Mouse (Mus musculus) cerebellum, adult 2 months (tissue): ENCODE data around the gene Bcat1. TPM values are rescaled to one million over a fixed set of nuclear protein-coding genes. Genes with fewer than 3 reads are reported as not detected.

Source experiments
- DNase-seq, 2 experiments: peaks; one replicate each; pipeline ENCODE4 v3.0.0; 2021
- H3K27ac ChIP-seq: fragments of 200-500 bp; 2 replicates; pipeline ENCODE4 v1.5.1; 2012; ENCODE audit warnings: low read length, control low read depth, inconsistent platforms; ENCODE audit not compliant: insufficient read depth
- H3K27me3 ChIP-seq: fragments of 200-500 bp; 2 replicates; pipeline ENCODE4 v1.6.1; 2012; ENCODE audit warnings: inconsistent platforms, mild to moderate bottlenecking, low read length, moderate library complexity; ENCODE audit not compliant: control insufficient read depth, insufficient read depth
- H3K4me1 ChIP-seq: fragments of 200-500 bp; 2 replicates; pipeline ENCODE4 v1.6.1; 2011; ENCODE audit warnings: low read length; ENCODE audit not compliant: control insufficient read depth, insufficient read depth
- H3K4me3 ChIP-seq: fragments of 200-500 bp; replicated peaks from 2 replicates; pipeline ENCODE3; 2011; ENCODE audit warnings: mild to moderate bottlenecking, low read depth, low read length, control low read depth; ENCODE audit not compliant: insufficient read depth
- CTCF ChIP-seq: fragments of 200-500 bp; IDR thresholded peaks from 2 replicates; pipeline ENCODE4 v1.5.1; 2011; ENCODE audit warnings: low read depth, mild to moderate bottlenecking, control low read depth, low read length, moderate library complexity, borderline replicate concordance; ENCODE audit not compliant: insufficient read depth
- POLR2A ChIP-seq: fragments of 200-500 bp; IDR thresholded peaks from 2 replicates; pipeline ENCODE4 v1.6.1; 2011; ENCODE audit warnings: low read length, control low read depth, borderline replicate concordance; ENCODE audit not compliant: insufficient read depth
- WGBS: fragments of 180-500 bp; shearing (Covaris S2); methylation state at CpG from one replicate; pipeline ENCODE4 v1.1.7; 2018; 5-methylcytosine and 5-hydroxymethylcytosine counted together
- polyA plus RNA-seq: library from polyadenylated mRNA; depleted of rRNA; stranded (reverse); fragments of >200 nt; gene quantifications from 2 replicates; pipeline ENCODE4 v1.2.3, GENCODE M21; 2012

Gene Bcat1
- polyA plus RNA-seq, 1 experiment, result 53.7 TPM

DNA sequence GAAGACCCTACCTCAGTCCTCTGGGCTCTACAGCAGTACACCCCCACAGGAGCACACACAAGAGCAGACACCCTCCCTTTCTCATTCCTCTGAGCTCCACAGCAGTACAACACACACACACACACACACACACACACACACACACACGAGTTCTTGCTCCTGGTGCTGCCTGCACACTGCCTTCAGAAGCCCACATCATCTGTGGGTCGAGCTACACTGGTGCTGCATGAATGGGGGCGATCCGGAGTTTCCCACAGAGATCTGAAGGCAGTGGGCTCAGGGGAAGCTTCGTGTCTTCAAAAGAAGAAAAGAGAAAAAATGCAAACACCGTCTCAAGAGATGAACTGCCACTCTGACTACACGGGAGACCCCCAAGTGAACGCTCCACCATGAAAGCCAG is 64.8 kb downstream of the Bcat1 start:
- no peaks in the 10 kb centered on the region for H3K27me3 ChIP-seq
- DNase-seq, result no peak
- WGBS, result 92% methylated on average over 8 of the region's 8 CpGs
- H3K4me3 ChIP-seq, result no peak overlapping the region
- no peaks in the 10 kb centered on the region for H3K4me1 ChIP-seq
- TF ChIP-seq CTCF (no peak), POLR2A (no peak)
- no peak overlapping the region for H3K27ac ChIP-seq

GRCm38 (mm10) chr6:145009859-145010818 is 65.8 kb downstream of the Bcat1 start:
- Histone ChIP-seq H3K4me3 (no peak overlapping the region), H3K4me1 (no peaks in the 10 kb centered on the region), H3K27me3 (no peaks in the 10 kb centered on the region), H3K27ac (no peak overlapping the region)
- 77% methylated on average over 8 of the region's 8 CpGs for WGBS
- peak; percentile 69 for TF ChIP-seq CTCF
- TF ChIP-seq POLR2A, result no peak
- DNase-seq, result peak; percentile 35 to 42

DNA sequence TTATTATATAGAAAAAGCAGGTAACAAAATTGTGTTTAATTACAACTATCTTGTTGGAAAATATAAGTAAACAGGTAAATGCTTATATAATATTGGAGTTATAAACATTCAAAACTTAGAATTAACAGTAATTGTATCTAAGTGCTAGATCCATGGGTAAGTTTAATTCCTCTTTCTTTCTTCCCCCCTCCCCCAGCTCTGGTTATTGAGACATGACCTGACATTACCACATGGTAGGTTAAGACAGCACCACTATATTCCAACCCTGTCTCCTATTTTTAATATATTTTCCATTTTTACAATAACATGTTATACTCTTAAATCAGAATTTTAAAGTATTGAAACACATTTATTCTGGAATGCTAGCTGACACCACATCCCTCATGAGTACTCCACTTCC is 72.5 kb downstream of the Bcat1 start:
- no peak for TF ChIP-seq POLR2A
- no peak for TF ChIP-seq CTCF
- DNase-seq, result no peak

GRCm38 (mm10) chr6:145002094-145002936 is 73.7 kb downstream of the Bcat1 start:
- no peak for DNase-seq
- no peak for TF ChIP-seq CTCF
- TF ChIP-seq POLR2A, result no peak
- Histone ChIP-seq H3K4me1 (no peaks in the 10 kb centered on the region), H3K27me3 (no peaks in the 10 kb centered on the region), H3K4me3 (no peak overlapping the region), H3K27ac (no peak overlapping the region)
- 90% methylated on average over 14 of the region's 14 CpGs for WGBS

More for the DNA sequence above, 72.5 kb downstream of the Bcat1 start:
- Histone ChIP-seq H3K4me1 (no peaks in the 10 kb centered on the region), H3K27me3 (no peaks in the 10 kb centered on the region), H3K4me3 (no peak overlapping the region), H3K27ac (no peak overlapping the region)

DNA sequence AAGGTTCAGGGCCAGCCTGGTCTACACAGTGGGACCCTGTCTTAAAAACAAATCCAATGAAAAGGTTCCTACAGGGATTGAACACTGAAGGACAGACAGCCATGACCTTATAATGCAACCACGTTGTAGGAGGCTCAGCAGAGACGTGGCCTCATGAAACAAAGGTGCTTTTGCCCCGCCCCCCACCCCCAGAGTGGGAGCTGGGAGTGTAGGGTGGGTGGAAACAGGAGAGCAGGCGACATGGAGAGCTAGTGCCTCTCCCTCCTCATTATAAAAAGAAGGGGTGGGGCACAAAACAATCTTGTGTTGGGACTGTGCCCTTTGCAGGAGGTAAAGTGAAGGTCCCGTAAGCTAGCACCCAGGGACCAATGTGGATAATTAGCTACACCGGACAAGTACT is 74.5 kb downstream of the Bcat1 start:
- TF ChIP-seq POLR2A (no peak), CTCF (no peak)
- Histone ChIP-seq H3K4me1 (no peaks in the 10 kb centered on the region), H3K27ac (no peak overlapping the region), H3K27me3 (no peaks in the 10 kb centered on the region), H3K4me3 (no peak overlapping the region)
- no peak for DNase-seq
- WGBS, result 77% methylated on average over 6 of the region's 6 CpGs

DNA sequence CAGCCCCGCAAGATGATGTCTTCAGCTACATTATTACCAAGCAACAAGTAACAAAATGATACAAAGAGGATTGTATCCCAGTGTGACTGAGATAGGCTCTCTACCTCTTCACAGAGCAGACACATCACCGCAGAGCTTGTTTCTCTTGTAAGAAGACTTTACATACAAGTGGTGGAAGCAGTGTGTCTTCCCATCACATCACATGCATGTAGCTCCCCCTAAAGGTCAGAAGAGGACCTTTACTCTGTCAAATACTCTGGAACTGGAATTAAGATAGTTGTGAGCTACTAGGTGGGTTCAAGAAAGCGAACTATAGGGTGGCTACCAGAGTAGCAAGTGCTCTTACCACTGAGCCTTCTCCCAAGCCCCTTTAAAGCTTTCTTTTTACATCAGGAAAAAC is 78.8 kb downstream of the Bcat1 start:
- H3K4me1 ChIP-seq, result no peaks in the 10 kb centered on the region
- WGBS, result 88% methylated on average over 3 of the region's 3 CpGs
- DNase-seq, result no peak
- H3K27ac ChIP-seq, result no peak overlapping the region
- no peak overlapping the region for H3K4me3 ChIP-seq
- no peaks in the 10 kb centered on the region for H3K27me3 ChIP-seq
- TF ChIP-seq CTCF, result no peak
- TF ChIP-seq POLR2A, result no peak

DNA sequence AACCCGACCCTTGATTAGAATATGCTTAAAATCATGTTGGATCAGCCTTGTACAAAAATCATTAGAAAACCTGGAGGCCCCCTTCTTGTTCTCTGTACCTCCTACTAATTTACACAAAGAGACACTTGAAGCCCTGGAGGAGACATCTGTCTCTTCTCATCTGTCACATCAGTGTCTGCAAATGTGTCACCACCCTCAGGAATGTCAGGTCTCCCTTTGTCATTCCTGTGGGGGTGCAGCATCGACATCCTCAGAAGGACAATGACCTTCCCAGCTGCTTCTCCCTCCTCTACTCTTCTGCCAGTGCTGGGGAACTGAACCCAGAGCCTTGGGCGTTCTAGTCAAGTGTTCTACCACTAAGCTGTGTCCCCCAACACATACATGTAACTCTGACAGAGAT is 83.9 kb downstream of the Bcat1 start:
- TF ChIP-seq CTCF (no peak), POLR2A (no peak)

GRCm38 (mm10) chr6:144989193-144989592 is 86.8 kb downstream of the Bcat1 start:
- 95% methylated on average over 4 of the region's 4 CpGs for WGBS
- H3K27me3 ChIP-seq, result no peaks in the 10 kb centered on the region
- no peak for DNase-seq
- H3K4me3 ChIP-seq, result no peak overlapping the region
- TF ChIP-seq CTCF, result no peak
- no peak for TF ChIP-seq POLR2A
- H3K27ac ChIP-seq, result no peak overlapping the region
- H3K4me1 ChIP-seq, result no peaks in the 10 kb centered on the region; the same call in 1 of the 2 replicates

More for the DNA sequence above, 83.9 kb downstream of the Bcat1 start:
- no peak for DNase-seq
- WGBS, result 67% methylated on average over 3 of the region's 3 CpGs
- H3K27me3 ChIP-seq, result no peaks in the 10 kb centered on the region
- H3K27ac ChIP-seq, result no peak overlapping the region
- no peaks in the 10 kb centered on the region; the same call in 1 of the 2 replicates for H3K4me1 ChIP-seq
- H3K4me3 ChIP-seq, result no peak overlapping the region
